Comparison of ENCODE assay signal across 27 mouse cellular contexts in genomic region chr11:50397316-50397715, GRCm38 (mm10). TPM values are rescaled to one million over a fixed set of nuclear protein-coding genes. Genes with fewer than 3 reads are reported as not detected.
"Had no signal": no experiment of that assay in that cellular context is flagged by ENCODE, and none has a peak within 500 bp of the region (broad histone marks: within the 10 kb centered on the region; RNA-seq: fewer than 3 reads in every experiment).

No protein-coding gene starts in this region.

- H3K27me3 ChIP-seq: kidney, embryonic 15.5 days; limb, embryonic 12.5 days; limb, embryonic 15.5 days; midbrain, embryonic 12.5 days; midbrain, embryonic 15.5 days; neural tube, embryonic 13.5 days had no signal

- ATAC-seq: lung, postnatal 0 days; midbrain, embryonic 15.5 days had no signal

- H3K4me3 ChIP-seq: kidney, embryonic 15.5 days; left cerebral cortex, adult 2 months; limb, embryonic 12.5 days; limb, embryonic 15.5 days; midbrain, embryonic 12.5 days; midbrain, embryonic 15.5 days; myocyte; neural tube, embryonic 13.5 days had no signal

- H3K9ac ChIP-seq: kidney, embryonic 15.5 days; limb, embryonic 12.5 days; limb, embryonic 15.5 days; liver, embryonic 14.5 days; liver, postnatal 0 days; lung, embryonic 14.5 days; midbrain, embryonic 12.5 days; midbrain, embryonic 15.5 days; neural tube, embryonic 13.5 days had no signal

- DNase-seq: kidney, adult 8-10 months; kidney, postnatal 10 days; kidney, postnatal 36 days; layer of hippocampus, postnatal 36 days; left cerebral cortex, postnatal 4 days; liver, postnatal 0 days; lung, embryonic 14.5 days; retina, postnatal 1 day; thymus, postnatal 25 days had no signal

- H3K4me2 ChIP-seq: kidney, embryonic 15.5 days; limb, embryonic 12.5 days; limb, embryonic 15.5 days; liver, embryonic 11.5 days; lung, embryonic 14.5 days; midbrain, embryonic 12.5 days; midbrain, embryonic 15.5 days; neural tube, embryonic 13.5 days had no signal

- H3K27ac ChIP-seq: kidney, embryonic 15.5 days; left cerebral cortex, adult 2 months; limb, embryonic 12.5 days; limb, embryonic 15.5 days; liver, embryonic 14.5 days; macrophage; midbrain, embryonic 12.5 days; midbrain, embryonic 15.5 days; neural tube, embryonic 13.5 days had no signal

- H3K4me1 ChIP-seq: kidney, embryonic 15.5 days; limb, embryonic 12.5 days; limb, embryonic 15.5 days; midbrain, embryonic 12.5 days; midbrain, embryonic 15.5 days; neural tube, embryonic 13.5 days had no signal

- H3K9me3 ChIP-seq: kidney, embryonic 15.5 days; limb, embryonic 12.5 days; limb, embryonic 15.5 days; midbrain, embryonic 12.5 days; midbrain, embryonic 15.5 days; neural tube, embryonic 13.5 days had no signal

RNA-seq across cellular contexts. Expression of gene Cby3, which starts 43.1 kb away (rescaled TPM):
- total RNA-seq: layer of hippocampus, postnatal 10 days; layer of hippocampus, postnatal 36 days; left cerebral cortex, adult 2 months; left cerebral cortex, postnatal 14 days; left cerebral cortex, postnatal 4 days; monocyte, adult 5-6 weeks; neutrophil, adult 5-6 weeks had no signal
- polyA plus RNA-seq: limb, embryonic 12.5 days; liver, embryonic 11.5 days; liver, embryonic 14.5 days; macrophage; midbrain, embryonic 12.5 days; myocyte; spleen, adult 2 months; thymus, postnatal 0 days had no signal
